Mouse (Mus musculus): ENCODE measurements at regions not wholly inside any gene's neighbourhood (a gene's known extent, or its start where the extent isn't known, plus 50 kb on each side); places are given as distances from the start of the nearest gene placed in this dataset.

DNA sequence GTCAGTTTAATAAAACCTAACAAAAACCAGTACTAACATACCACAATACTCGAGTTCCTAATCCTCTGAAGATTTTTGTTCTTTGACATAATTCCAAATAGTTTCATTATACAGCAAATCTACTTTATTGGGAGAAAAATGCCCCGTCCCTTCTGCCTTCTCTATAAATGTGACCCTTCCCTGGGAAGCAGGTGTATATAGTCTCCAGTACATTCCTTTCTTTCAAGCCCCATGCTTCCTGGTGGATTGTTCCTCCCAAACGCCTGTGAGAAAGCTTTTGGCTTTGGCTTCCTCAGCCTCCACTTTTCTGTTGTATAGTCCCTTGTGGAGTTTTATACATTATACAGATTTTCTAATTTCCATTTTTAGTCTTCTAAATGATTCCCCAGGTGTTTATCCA lies 1001.8 kb upstream of the Tenm3 start:
- DNase-seq (ENCODE audit: low spot score) = no peak

DNA sequence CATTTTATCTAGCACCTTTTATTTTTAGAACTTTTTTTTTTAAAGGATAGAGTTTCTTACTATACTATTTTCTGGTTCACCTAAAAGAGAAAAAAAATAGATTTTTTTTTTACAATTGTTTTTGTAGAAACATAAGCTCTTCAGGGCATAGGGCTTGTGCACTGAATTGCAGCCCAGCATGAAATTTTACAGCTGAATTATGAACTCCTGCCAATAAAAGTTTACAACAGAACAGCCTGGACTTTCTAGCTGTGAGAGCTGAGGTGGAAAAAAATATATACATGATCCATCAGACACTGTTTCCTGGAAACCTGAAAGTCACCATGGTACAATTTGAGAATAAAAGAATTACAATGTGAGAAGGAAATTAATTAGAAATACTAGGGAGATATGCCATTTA lies 988.2 kb upstream of the Tenm3 start:
- DNase-seq (ENCODE audit: low spot score) = no peak

DNA sequence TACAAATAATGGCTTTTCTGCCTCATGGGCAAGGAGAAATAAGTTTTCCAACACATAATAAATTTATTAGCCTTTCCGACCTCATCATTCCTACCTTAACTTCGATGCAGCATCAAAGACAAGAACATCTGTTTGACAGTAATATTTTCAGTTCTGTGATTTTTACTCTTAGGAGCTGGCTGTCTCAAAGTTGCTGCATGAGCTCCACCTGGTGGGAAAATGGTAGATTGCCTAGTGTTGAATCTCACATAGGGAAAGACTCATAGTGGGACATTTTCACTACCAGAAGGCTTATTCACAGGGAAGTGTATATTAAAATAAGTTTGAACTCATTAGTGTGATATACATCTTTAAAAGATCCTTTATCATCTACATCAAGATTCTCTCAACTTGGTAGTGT lies 985.6 kb upstream of the Tenm3 start:
- DNase-seq (ENCODE audit: low spot score) = peak; percentile 77

DNA sequence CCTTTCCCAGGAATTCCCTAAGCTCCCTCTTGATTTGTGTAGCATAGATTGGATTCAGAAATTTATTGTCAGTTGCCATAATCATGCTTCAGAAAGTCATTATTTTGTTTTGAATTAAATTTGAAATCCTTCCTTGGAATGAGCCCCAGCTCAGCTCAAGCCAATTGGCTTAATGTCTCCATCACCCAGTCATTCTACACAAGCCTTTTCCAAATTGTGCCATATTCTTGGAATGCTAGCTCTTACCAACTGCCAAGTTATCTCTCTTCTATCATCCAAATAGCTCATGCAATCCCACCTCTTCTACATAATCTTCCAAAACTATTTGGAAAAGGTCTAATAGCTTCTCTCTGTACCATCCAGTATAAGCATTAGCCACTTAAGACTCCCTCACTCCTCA lies 982.5 kb upstream of the Tenm3 start:
- DNase-seq (ENCODE audit: low spot score) = no peak

DNA sequence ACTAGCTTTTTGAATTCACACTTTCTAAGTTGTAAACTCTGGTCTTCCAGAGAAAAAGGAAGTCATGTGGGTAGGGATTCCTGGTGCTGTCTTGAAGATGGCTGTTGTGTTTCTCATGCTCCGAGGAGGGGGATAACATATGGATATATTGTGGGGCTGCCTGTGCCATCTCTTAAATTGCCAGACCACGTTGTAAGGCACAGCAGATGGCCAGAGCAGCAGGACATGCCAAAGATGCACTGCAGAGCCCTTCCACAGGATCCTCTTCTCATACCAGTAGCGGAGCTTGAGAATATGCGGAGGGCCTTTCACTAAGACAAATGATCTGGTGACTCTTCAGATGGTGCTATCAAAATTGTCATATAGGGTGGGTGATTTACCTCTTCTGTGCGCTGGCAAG lies 981.2 kb upstream of the Tenm3 start:
- no peak for DNase-seq (ENCODE audit: low spot score)

DNA sequence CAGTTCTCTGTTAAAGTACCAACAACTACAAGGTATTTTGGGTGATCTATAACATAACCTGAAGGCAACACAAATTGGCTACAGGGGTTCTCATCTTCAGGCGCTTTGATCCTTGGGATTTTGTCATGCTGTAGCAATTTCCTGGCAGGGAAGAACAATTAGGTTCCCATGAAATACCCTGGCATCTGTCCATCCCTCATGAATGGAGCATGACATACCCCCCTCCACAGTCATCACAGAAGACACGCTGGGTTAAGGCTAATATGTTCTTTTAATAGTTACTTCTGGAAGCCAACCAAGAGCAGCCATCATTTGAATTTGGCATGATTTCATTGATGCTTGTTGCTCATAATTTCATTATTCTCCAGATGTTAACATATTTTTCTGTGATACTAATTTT lies 979.0 kb upstream of the Tenm3 start:
- no peak for DNase-seq (ENCODE audit: low spot score)

DNA sequence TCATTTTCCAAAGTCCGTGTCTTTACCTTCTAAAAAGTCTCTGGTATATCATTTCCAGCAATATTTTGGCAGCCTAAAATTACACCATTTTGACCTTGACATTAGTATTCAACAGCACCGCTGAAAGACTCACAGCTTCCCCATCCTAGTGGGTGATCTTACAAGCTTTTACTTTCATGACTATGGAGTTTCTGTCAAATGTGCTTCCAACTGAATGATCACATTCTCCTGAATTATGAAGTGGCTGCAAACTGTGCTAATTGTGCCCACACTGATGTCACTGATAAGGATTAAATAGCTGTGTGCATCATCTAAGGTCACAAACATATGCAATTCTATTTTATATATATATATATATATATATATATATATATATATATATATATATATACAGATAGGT lies 955.5 kb upstream of the Tenm3 start:
- DNase-seq (ENCODE audit: low spot score) = no peak

DNA sequence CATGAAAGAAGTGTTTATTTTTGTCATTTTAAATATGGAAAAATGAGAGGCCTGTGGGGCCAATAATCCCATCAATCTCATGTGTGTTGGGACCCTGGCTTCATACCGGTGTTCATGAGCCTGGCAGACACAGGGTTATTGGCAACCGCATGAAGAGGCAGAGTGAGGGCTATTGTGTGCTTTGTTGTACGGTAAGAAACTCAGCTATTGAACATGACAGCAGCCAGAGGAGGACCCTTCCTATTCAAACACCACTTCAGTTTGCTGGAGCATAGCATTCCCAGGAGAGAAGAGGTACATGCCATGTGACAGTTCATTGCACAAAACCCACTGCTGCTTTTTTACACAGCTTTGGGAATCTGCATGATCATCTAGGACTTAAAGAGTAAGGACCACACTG lies 953.0 kb upstream of the Tenm3 start:
- no peak for DNase-seq (ENCODE audit: low spot score)

DNA sequence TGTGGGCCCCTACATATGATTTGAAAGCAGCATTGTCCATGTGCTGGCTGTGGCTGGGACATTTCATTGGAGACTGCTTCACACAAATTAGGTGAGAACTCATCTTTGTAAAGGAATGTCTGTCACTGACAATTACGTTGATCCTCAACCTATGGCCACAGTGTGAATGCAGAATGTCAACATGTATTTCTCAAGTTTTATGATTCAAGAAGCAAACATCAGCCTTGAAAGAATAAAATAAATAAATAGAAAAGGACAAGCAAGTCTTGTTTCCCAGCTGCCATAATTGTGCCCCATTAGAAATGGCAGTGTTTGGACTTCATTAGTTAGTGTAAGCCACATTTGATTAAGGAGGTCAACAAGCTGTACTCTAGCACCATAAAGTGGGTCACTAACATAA lies 950.7 kb upstream of the Tenm3 start:
- no peak for DNase-seq (ENCODE audit: low spot score)

DNA sequence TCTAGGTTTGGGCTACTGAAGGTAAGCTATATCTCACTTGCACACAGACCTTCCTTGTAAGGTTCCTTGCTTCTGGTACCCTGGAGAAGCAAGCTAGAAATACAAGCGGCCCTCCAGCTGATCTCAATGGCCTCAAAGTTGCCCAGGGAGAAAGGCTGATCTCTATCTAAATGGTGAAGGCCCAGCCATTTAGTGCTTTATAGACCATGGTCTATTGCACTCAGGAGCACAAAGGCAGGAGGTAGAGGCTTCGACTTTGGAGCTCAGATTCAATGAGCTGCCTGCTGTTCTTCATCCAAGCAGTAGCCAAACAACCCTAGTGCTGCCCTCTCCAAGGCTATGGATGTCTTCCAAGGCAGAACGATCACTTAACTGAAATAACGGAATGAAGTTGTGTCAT lies 926.1 kb upstream of the Tenm3 start:
- no peak for DNase-seq (ENCODE audit: low spot score)

DNA sequence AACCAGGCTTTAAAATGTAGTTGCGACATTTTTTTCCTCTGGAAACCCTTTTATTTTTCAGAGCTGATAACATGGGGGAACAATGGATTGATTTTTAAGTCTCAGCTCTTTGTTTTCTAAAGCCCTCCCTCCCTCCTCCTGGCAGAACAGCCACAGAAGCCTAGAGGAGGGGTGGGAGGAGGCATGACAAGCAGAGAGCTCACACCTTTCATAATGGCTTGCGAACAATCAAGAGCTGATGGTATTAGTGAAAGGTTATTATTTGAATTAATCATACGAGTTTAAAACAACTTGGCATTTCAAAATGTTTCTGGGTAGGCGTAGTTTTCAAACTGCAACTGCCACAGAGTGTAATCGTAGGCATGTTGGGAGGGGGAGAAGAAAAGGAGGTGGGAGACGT lies 894.3 kb upstream of the Tenm3 start:
- DNase-seq (ENCODE audit: low spot score) = no peak

DNA sequence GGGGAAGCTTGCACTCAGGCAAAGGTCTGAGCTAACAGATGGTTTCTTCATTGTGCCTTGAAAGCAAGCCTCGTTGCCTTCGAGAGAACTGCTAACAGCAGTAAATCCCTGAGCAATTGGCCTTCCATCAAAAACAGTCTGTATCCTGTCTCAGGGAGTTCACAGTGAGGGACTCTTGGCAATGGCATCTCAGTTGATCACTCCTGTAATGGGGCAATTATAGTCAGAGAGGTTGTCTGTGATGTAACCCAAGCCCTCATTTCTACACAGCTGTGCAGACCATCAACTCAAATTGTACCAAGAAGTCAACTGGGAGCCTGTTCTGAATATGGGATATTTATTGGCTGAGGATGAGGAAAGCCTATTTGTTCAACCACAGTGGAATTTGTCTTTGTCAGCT lies 885.4 kb upstream of the Tenm3 start:
- peak; percentile 11 for DNase-seq (ENCODE audit: low spot score)

DNA sequence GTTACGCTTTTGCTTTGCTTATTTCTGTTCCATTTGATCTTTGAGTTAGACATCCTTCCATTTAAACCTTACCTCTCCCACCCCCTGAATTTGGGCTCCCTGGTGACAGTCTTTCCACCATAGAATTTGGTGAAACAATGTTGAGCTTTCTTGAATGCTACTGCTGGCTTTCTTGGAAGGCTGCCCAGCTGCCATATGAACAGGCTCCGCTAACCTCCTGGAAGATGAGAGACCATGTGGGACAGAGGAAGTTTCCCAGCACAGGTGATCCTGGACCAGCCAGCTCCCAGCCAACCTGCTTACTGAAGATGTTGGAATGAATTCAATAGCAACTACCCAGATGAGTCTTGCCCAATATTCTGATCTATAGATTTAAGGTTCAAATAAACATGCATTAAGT lies 868.6 kb upstream of the Tenm3 start:
- no peak for DNase-seq (ENCODE audit: low spot score)

DNA sequence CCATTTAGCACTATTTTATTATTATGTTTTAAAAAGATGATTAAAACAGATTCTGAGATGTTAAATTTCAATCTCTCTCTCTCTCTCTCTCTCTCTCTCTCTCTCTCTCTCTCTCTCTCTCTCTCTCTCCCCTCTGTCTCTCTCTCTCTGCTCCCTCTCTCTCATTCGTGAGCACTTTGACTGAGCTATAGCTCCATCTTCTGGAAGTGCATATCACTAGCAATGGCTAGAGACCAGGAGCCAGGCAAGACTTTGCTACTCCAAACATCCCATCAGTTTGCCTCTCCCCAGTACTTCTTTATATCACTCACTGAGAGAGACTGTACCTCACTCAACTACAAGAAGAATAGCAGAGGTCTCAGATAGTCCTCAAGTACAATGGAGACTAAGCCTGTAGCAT lies 865.0 kb upstream of the Tenm3 start:
- peak; percentile 52 for DNase-seq (ENCODE audit: low spot score)

DNA sequence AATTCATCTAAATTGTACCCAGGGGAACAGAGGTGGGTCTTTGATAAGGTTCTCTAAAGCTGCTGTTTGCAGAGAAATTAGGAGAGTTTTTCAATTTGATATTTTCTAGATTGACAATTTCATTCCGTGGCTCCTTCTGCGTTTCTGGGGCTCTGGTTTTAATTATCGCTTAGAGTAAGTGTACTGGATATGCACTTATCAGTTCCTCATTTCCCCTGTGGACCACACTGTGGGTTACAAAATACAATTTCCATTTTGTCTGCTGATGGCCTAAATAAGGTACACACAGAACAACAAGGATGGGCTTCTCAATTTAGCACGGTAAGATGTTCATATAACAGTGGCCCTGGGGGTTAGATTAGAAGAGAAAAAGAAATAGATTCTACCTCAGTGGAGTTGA lies 855.3 kb upstream of the Tenm3 start:
- DNase-seq (ENCODE audit: low spot score) = no peak

DNA sequence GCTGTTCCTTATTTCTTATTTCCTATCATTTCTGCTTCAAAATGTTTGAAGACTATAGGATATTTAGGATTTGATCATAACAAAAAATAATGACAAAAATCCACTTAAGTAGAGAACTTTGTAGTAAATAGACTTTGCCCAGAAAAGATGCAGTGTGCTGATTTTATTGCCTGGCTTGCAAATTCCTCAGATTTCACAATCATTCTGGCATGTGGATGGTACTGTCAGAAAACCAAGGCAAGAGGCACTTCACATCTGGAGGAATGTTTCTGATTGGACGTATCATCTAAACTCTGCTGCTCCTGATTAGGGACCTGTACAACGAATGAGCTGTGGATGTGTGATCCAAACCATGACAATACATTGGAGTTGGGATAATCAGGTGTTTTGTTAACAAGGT lies 853.0 kb upstream of the Tenm3 start:
- no peak for DNase-seq (ENCODE audit: low spot score)

Data from embryo, embryonic 10 days (tissue).